Mouse (Mus musculus) macrophage (primary cell): ENCODE measurements around the gene Gm49416. TPM values are rescaled to one million over a fixed set of nuclear protein-coding genes. Genes with fewer than 3 reads are reported as not detected.
"Not testable (repeated sequence)": the region's sequence is repeated elsewhere in the genome, so short reads cannot be mapped to it uniquely, and the experiment has no call there.

Source experiments
- H3K27ac ChIP-seq: fragments of 350-480 bp; formaldehyde crosslinking; 2 replicates; pipeline ENCODE4 v1.9.0; 2021
- H3K36me3 ChIP-seq: fragments of 350-480 bp; formaldehyde crosslinking; 2 replicates; pipeline ENCODE4 v1.9.0; 2021; ENCODE audit errors: inconsistent target
- H3K4me3 ChIP-seq: fragments of 350-480 bp; formaldehyde crosslinking; 2 replicates; pipeline ENCODE4 v1.9.0; 2021; ENCODE audit errors: inconsistent target
- H3K79me2 ChIP-seq: fragments of 350-480 bp; formaldehyde crosslinking; 2 replicates; pipeline ENCODE4 v1.9.0; 2021; ENCODE audit errors: inconsistent target
- WGBS: methylation state at CpG from one replicate; pipeline ENCODE4 v1.1.7; 2026; ENCODE audit warnings: inconsistent platforms; ENCODE audit not compliant: missing documents; 5-methylcytosine and 5-hydroxymethylcytosine counted together
- polyA plus RNA-seq: library from polyadenylated mRNA; stranded (reverse); fragments of 250-400 nt; gene quantifications from 3 replicates; pipeline ENCODE4 v1.2.4, GENCODE M21; 2018; ENCODE audit warnings: inconsistent platforms

The Gm49416 gene
- polyA plus RNA-seq, 1 experiment from 2014 or later: not detected

GRCm38 (mm10) chr19:8892829-8893766, 4.4 kb downstream of the Gm49416 start, which contains the start of gene Ints5:
Ints5 (plus strand) TSS chr19:8893005.
- Histone ChIP-seq H3K36me3 (peaks cover 9% of the 10 kb centered on the region), H3K27ac (peak within 1 kb of the TSS; percentile 55), H3K4me3 (peak within 1 kb of the TSS; percentile 96), H3K79me2 (peaks cover 57% of the 10 kb centered on the region)
- 1% methylated on average over 52 of the region's 54 CpGs for WGBS

- Histone ChIP-seq H3K79me2 (peaks cover 63% of the 10 kb centered on the region), H3K27ac (no peak overlapping the region), H3K4me3 (no peak overlapping the region), H3K36me3 (peaks cover 9% of the 10 kb centered on the region)
- 91% methylated on average over 9 of the region's 9 CpGs for WGBS
Measured at GRCm38 (mm10) chr19:8895397-8895960, 6.8 kb downstream of the Gm49416 start.

- not testable (repeated sequence) for H3K4me3 ChIP-seq, H3K27ac ChIP-seq, H3K36me3 ChIP-seq
- H3K79me2 ChIP-seq: peaks cover 69% of the 10 kb centered on the region
- WGBS: 88% methylated on average over 5 of the region's 5 CpGs
Measured at GRCm38 (mm10) chr19:8896231-8896630, 7.5 kb downstream of the Gm49416 start.

- WGBS: 44% methylated on average over 20 of the region's 21 CpGs
- peaks cover 12% of the 10 kb centered on the region for H3K36me3 ChIP-seq
- H3K79me2 ChIP-seq: peaks cover 80% of the 10 kb centered on the region
- peak overlapping the region; percentile 99; the same call in 1 of the 2 replicates for H3K4me3 ChIP-seq
- peak overlapping the region; percentile 10; the same call in 1 of the 2 replicates for H3K27ac ChIP-seq
Measured at GRCm38 (mm10) chr19:8897211-8897864, 8.6 kb downstream of the Gm49416 start.

GRCm38 (mm10) chr19:8897865-8898495, 9.3 kb downstream of the Gm49416 start, which contains the start of gene Ganab:
Ganab (plus strand) TSS chr19:8898071.
- H3K36me3 ChIP-seq: peaks cover 18% of the 10 kb centered on the region
- under 1% methylated on average over 53 of the region's 53 CpGs for WGBS
- peaks cover 81% of the 10 kb centered on the region for H3K79me2 ChIP-seq
- peak within 1 kb of the TSS; percentile 99 for H3K4me3 ChIP-seq
- peak within 1 kb of the TSS; percentile 71 for H3K27ac ChIP-seq

- 5% methylated on average over 13 of the region's 13 CpGs for WGBS
- Histone ChIP-seq H3K4me3 (peak overlapping the region; percentile 99), H3K36me3 (peaks cover 24% of the 10 kb centered on the region), H3K27ac (peak overlapping the region; percentile 71), H3K79me2 (peaks cover 75% of the 10 kb centered on the region)
Measured at GRCm38 (mm10) chr19:8898576-8898975, 9.8 kb downstream of the Gm49416 start.

GRCm38 (mm10) chr19:8899079-8899478, 10.4 kb downstream of the Gm49416 start:
- H3K36me3 ChIP-seq: peaks cover 27% of the 10 kb centered on the region
- peak overlapping the region; percentile 99 for H3K4me3 ChIP-seq
- peaks cover 70% of the 10 kb centered on the region for H3K79me2 ChIP-seq
- no peak overlapping the region for H3K27ac ChIP-seq
- WGBS: 63% methylated on average over 3 of the region's 3 CpGs

- 96% methylated on average over 5 of the region's 5 CpGs for WGBS
- Histone ChIP-seq H3K27ac (no peak overlapping the region), H3K4me3 (no peak overlapping the region), H3K79me2 (peaks cover 40% of the 10 kb centered on the region), H3K36me3 (peaks cover 57% of the 10 kb centered on the region)
Measured at GRCm38 (mm10) chr19:8903412-8903811, 14.7 kb downstream of the Gm49416 start.

- WGBS: 99% methylated on average over 6 of the region's 6 CpGs
- Histone ChIP-seq H3K79me2 (no peaks in the 10 kb centered on the region), H3K27ac (no peak overlapping the region), H3K36me3 (peaks cover 90% of the 10 kb centered on the region), H3K4me3 (no peak overlapping the region)
Measured at GRCm38 (mm10) chr19:8908531-8908930, 19.8 kb downstream of the Gm49416 start.

- Histone ChIP-seq H3K36me3 (peaks cover 90% of the 10 kb centered on the region), H3K79me2 (no peaks in the 10 kb centered on the region), H3K27ac (no peak overlapping the region), H3K4me3 (no peak overlapping the region)
- WGBS: 94% methylated on average over 5 of the region's 5 CpGs
Measured at GRCm38 (mm10) chr19:8911810-8912209, 23.1 kb downstream of the Gm49416 start.

GRCm38 (mm10) chr19:8914212-8914611, 25.5 kb downstream of the Gm49416 start:
- 89% methylated on average over 3 of the region's 3 CpGs for WGBS

GRCm38 (mm10) chr19:8919000-8919399, 30.3 kb downstream of the Gm49416 start:
- Histone ChIP-seq H3K36me3 (peaks cover 25% of the 10 kb centered on the region), H3K4me3 (no peak overlapping the region), H3K79me2 (peaks cover 34% of the 10 kb centered on the region), H3K27ac (no peak overlapping the region)
- WGBS: 75% methylated on average over 2 of the region's 3 CpGs

More at GRCm38 (mm10) chr19:8914212-8914611, 25.5 kb downstream of the Gm49416 start:
- Histone ChIP-seq H3K27ac (no peak overlapping the region), H3K4me3 (no peak overlapping the region), H3K36me3 (peaks cover 66% of the 10 kb centered on the region), H3K79me2 (no peaks in the 10 kb centered on the region)

GRCm38 (mm10) chr19:8919684-8920072, 31.0 kb downstream of the Gm49416 start:
- Histone ChIP-seq H3K79me2 (peaks cover 41% of the 10 kb centered on the region), H3K4me3 (no peak overlapping the region), H3K36me3 (peaks cover 18% of the 10 kb centered on the region), H3K27ac (peak overlapping the region; percentile 49)
- WGBS: 77% methylated on average over 5 of the region's 6 CpGs

- H3K36me3 ChIP-seq: peaks cover 14% of the 10 kb centered on the region
- peak within 1 kb of the TSS; percentile 93 for H3K4me3 ChIP-seq
- peaks cover 44% of the 10 kb centered on the region for H3K79me2 ChIP-seq
- peak within 1 kb of the TSS; percentile 81 for H3K27ac ChIP-seq
- WGBS: under 1% methylated on average over 48 of the region's 50 CpGs
Measured at GRCm38 (mm10) chr19:8920073-8920736, 31.5 kb downstream of the Gm49416 start, which contains the start of gene B3gat3. B3gat3 (plus strand) TSS chr19:8920374.
